Mouse (Mus musculus): Measurements from ENCODE around the gene Ccdc47.

The Ccdc47 gene

DNA sequence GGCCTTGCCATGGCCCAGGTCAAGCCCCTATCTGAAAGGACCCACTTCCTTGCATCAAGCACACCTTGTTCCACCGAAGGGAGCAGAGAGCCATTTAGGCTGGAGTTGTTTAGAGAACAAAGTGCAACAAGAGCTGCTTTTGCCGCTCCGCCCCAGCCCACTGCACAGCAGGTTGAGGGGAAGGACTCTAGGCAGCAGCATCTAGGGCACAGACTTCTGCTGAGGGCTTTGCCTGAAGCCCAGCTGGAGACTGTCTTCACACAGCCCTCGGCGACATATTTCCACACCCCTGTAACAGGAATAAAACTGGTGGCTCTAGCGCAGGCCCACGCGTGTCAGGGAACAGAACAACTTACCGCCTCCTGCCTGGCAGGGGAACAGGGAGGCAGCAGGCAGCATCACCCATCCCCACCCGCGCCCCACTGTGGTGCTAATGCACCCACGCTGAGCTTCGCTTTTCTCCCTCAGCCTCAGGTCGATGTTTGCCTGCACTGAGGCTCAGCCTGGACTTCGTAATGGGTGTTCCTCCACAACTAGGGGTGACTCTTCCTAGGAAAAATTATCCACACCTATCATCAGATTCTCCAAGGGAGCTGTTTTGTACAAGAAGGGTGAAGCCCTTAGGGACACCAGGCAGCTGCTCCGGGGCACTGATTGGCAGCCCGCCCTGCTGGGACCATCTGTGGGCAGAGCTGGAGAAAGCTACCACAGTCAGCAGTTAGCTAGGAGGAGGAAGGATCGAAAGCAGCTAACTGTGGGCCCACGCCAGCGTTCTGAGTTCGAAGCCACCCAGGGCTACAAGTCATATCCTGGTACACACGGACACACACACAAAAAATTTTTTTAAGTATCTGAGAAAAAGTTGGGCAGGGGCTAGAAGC lies 55.1 kb downstream of the Ccdc47 start, which contains the start of the genes Gm10840 and Limd2:
Gene Gm10840 (plus strand): TSS at position 10 of the 881 bp plus-strand sequence.
Gene Limd2 (minus strand): TSS at position 20 of the 881 bp plus-strand sequence.
- DNase-seq (ENCODE audit: low read depth, low spot score) = peak; percentile 63

DNA sequence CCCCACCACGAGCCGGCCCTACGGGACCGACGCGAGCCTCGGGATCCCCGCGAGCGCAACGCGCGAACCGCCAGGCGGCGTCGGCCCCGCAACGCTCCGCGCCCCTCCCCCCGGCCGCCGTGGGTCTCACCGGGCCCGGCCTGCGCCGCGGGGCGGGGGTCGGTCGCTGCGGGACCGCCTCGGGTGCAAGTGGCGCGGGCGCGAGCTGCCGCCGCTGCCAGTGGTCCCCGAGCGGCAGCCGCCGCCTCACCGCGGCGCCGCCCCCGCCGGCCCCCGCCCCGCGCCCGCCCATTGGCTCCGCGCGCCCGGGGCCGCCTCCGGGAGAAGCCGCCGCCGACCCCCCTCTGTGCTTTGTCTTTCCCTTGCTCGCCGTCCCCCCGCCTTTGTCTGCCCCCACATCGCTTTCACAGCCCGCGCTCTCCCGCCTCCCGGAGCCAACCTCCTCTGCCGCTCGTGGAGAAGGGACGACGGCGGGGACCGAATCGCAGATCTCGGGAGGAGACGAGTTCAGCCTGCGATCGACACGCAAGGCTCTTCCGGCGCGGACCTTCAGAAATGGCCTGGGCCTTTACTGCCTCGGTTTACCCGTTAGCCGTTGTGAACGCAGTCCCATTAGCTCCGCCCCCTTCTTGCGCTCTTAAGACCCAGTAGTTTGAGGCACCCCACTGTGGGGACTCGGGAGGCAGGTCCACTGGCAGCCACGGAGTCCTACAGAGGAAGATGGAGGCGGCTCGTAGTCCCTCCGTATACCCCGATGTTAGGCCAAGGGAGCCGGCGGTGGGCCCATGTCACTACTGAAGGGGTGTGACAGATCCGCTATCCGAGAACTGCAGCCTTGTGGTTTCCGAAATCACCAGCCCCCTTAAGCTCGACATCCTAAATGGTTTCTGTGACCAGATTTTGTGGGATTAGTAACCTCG lies 56.0 kb downstream of the Ccdc47 start:
- peak; percentile 75 for DNase-seq (ENCODE audit: low read depth, low spot score)

DNA sequence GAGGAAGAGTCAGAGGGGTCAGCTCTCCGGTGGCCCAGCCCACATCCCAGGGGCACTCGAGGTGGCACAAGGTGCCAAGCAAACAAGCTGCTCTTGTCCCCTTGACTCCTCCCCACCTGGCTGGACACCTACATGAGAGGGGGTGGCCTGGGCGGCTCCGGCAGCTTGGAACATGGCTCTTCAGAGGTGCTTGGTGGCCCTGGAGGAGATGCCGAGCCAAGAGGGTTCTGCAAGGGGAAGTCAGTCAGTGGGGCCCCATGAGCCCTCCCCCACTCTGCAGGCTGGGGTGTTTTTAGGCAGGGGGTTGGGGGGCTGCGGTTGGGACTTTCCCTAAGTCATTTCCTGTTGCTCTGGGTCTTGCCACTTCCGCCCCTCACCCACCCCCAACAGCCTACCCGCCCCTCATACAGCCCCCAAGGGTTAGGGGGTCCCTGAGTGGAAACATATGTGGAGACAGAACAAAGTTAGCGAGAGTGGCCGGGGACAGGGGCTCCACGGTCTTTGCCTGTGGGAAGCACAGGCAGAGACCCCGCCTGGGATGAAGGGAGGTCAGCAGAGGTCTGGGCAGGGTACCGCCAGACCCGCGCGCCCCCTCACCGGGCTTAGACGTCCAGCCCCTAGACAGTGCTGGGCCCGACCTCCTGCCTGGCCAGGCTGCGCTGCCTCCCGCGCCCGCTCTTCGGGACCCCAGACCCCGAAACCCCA lies 56.8 kb downstream of the Ccdc47 start:
- DNase-seq (ENCODE audit: low read depth, low spot score) = peak; percentile 29

DNA sequence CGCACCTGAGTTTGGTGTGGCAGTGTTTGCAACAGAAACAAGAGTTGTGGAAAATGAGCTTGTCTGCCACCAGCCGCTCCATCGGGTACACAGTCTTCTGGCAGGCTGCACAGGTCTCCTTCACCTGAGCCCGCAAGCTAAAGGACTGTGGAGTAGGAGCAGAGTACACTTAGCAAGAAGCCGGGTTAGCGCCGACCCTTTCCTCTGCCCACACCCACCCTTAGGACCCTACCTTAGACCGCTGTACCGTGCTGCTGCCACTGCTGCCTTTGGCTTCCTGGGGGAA lies 57.3 kb downstream of the Ccdc47 start:
- peak; percentile 14 for DNase-seq (ENCODE audit: low read depth, low spot score)

DNA sequence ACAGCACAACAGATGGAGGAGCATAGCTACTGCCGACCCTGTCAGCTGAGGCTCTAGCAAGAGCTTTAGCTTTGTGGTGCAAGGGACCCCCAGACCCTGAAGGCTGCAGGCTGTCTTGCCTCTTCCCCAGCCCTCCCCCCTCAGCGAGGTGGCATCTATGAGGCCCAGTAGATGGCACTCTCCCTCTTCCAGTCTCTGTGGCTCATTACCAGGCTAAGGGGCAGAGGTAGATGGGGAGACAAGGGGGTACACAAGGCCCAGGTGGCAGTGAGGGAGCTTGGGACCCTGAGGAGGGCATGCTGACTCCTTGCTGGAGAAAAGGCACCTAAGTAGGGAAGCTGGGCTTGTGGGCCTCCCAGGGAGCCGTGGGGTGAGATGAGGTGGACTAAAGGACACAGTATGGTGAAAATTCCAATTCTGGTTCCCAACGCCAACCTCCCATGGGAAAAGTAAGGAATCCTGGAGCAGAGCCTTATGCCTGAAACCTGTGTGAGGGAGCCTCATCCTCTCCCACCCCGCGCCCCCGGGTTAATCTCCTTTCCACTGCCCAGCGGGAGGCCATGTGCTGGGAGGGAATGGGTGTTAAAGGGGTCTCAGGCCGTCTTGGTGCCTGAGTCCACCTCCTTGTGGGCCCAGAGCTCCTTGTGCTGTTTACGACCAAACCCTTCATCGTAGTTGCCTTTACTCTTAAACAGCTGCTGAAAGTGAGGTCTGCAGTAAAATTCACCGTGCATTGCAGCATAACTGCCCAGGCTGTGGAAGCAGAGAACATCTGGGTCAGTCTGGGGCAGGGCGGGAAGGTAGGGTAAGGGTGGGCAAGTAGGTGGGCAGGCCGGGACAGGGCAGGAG lies 57.8 kb downstream of the Ccdc47 start:
- no peak for DNase-seq (ENCODE audit: low read depth, low spot score)

DNA sequence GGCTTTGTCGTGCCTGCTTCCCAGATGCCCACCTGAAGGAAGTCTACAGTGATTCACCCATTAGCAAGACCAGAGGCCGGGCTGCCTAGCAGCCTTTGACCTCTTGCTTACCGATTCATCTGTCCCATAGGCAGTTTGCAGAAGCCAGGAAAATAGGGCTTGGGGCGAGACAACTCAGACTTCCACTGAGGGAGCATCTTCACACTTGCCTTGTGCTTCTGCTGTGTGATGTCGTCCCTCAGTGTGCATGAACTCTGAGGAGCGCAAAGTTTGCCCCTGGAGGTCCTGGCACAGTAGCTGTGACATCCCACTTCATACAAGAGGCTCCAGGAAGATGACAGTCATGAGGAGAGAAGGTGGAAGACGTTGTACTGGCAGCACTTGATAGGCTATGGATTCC lies 59.0 kb downstream of the Ccdc47 start:
- no peak for DNase-seq (ENCODE audit: low read depth, low spot score)

DNA sequence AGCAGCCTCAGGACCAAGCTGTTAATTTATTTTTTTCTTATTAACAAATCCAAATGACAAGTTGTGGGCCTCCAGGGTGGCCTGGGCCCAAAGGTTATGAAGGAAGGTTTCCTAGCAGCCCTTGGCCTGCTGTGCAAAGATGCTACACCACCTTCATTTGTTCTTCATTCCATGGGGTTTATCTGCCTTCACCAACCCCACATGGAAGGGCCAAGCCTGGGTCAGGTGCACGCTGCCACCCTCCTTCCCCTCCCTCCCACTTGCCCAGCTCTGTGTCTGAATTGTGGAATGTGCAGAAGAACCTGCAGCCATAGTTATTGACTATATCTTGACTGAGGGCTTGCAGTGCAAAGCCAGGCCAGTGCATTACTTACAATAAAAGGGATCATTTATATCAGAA lies 59.9 kb downstream of the Ccdc47 start:
- no peak for DNase-seq (ENCODE audit: low read depth, low spot score)

DNA sequence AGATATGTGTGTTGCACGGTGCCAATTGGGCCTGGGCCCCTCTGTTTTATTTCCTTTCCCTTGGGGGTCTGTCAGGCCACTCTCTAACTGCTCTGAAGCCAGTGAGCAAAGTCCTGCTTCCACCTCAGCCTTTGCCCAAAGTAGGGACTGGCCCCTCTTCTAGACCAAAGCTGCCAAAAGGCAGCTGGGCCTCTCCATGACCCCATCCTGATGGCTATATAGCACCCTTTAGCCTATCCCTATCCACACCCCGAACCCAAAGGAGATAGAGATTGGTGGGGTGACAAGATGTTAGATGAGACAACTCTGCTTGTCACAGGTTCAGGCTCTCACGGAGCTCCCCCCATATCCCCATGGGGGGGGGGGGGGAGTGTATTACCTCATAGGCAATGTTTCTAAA lies 60.4 kb downstream of the Ccdc47 start:
- no peak for DNase-seq (ENCODE audit: low read depth, low spot score)

DNA sequence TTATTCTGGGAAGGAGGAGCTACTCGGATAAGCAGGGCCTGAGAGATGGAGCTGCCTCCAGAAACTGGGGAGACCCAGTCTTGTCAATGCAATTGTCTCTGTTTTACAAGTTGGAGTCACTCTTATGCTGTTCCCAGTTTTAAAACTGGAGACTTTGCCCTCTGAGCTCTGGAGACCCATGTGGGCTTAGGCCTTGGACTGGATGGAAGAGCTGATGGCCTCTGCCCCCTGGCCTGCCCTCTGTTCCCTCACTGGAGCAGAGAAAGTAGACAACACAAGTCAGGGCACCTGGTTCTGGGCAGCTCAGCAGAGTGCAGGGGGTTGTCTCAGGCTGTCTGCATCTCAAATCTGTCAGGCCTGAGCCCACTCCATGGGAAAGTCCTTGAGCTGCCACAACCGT lies 61.4 kb downstream of the Ccdc47 start:
- no peak for DNase-seq (ENCODE audit: low read depth, low spot score)

DNA sequence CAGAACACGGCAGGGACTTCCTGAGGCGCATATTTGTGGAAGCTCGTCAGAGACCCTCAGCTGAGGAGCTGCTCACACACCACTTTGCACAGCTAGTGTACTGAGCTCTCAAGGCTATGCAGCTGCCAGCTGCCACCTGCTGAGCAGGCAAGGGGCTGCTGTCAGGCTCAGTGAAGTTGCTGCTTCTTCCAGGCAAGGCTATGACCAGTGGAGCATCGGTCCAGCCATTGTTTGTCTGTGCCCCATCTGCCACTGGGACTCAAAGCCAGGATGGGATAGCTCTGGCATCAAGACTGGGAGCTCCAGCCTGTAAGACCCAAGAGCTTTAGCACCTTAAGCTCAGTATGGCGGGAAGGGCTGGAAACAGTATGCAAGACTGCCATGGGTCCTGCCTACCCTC lies 62.1 kb downstream of the Ccdc47 start:
- no peak for DNase-seq (ENCODE audit: low read depth, low spot score)

DNA sequence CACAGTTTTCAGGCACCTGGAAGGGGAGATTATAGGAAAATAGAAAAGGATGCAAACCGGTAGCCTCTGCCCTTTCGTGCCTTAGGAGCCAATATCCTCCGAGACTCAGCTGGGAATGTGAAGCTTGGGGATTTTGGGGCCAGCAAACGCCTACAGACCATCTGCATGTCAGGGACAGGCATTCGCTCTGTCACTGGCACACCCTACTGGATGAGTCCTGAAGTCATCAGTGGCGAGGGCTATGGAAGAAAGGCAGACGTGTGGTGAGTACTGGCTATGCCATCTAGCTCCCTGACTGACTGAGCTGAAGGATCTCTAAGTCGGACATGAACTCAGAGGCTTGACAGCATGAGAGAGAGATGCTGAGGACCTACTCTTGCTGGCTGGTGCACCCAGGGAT lies 64.0 kb downstream of the Ccdc47 start:
- no peak for DNase-seq (ENCODE audit: low read depth, low spot score)

DNA sequence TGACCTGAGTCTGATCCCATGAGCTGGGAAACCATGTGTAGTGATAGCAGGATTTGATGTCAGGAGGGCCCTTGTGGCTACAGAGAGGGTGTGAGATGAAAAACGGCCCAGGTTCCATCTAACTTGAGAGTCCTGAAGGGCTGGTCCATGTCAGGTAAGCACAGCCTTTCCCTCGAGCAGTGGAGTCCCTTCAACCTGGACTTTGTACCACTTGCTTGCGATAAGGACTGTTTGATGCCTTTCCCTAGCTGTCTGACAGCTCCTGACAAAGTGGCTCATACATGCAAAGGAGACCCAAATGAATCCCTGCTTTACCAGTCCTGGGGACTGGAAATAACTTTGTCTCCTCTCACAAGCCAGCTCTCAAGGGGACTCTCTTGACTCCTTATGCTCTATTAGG lies 64.9 kb downstream of the Ccdc47 start:
- DNase-seq (ENCODE audit: low read depth, low spot score) = no peak
